Mouse (Mus musculus) embryonic facial prominence, embryonic 10.5 days (tissue): ENCODE measurements around the gene Gabrb3. TPM values are rescaled to one million over a fixed set of nuclear protein-coding genes. Genes with fewer than 3 reads are reported as not detected.
A peak's percentile ranks its signal among the peaks of the same experiment; 100 is the strongest.

Source experiments
- DNase-seq: peaks from one replicate; pipeline ENCODE4 v3.0.0-alpha.2; 2017; ENCODE audit warnings: low spot score
- H3K27ac ChIP-seq: fragments of 300-500 bp; sonication (generic); replicated peaks from 2 replicates; pipeline ENCODE4 v1.5.1; 2016; ENCODE audit warnings: mild to moderate bottlenecking
- H3K27me3 ChIP-seq: fragments of 300-500 bp; sonication (generic); replicated peaks from 2 replicates; pipeline ENCODE4 v1.6.1; 2016; ENCODE audit warnings: low read depth, mild to moderate bottlenecking; ENCODE audit not compliant: poor library complexity, severe bottlenecking
- H3K36me3 ChIP-seq: fragments of 300-500 bp; sonication (generic); replicated peaks from 2 replicates; pipeline ENCODE4 v1.6.1; 2016; ENCODE audit warnings: mild to moderate bottlenecking, moderate library complexity
- H3K4me1 ChIP-seq: fragments of 300-500 bp; sonication (generic); 2 replicates; pipeline ENCODE4 v1.6.1; 2016
- H3K4me3 ChIP-seq: fragments of 300-500 bp; sonication (generic); 2 replicates; pipeline ENCODE4 v1.5.1; 2016; ENCODE audit warnings: mild to moderate bottlenecking, moderate library complexity
- H3K9me3 ChIP-seq: fragments of 300-500 bp; sonication (generic); 2 replicates; pipeline ENCODE4 v1.6.1; 2016; ENCODE audit warnings: mild to moderate bottlenecking
- WGBS: fragments of 180-500 bp; shearing (Covaris S2); methylation state at CpG from one replicate; pipeline ENCODE4 v1.1.7; 2016; 5-methylcytosine and 5-hydroxymethylcytosine counted together
- polyA plus RNA-seq: library from polyadenylated mRNA; unstranded; fragments of >200 nt; fragmentation: Nextera tagmentation; extraction: Ambion mirVana; gene quantifications from 2 replicates; pipeline ENCODE4 v1.2.1, GENCODE M21; 2016

Gene Gabrb3
- polyA plus RNA-seq, 1 experiment from 2014 or later: 2.5 TPM

DNA sequence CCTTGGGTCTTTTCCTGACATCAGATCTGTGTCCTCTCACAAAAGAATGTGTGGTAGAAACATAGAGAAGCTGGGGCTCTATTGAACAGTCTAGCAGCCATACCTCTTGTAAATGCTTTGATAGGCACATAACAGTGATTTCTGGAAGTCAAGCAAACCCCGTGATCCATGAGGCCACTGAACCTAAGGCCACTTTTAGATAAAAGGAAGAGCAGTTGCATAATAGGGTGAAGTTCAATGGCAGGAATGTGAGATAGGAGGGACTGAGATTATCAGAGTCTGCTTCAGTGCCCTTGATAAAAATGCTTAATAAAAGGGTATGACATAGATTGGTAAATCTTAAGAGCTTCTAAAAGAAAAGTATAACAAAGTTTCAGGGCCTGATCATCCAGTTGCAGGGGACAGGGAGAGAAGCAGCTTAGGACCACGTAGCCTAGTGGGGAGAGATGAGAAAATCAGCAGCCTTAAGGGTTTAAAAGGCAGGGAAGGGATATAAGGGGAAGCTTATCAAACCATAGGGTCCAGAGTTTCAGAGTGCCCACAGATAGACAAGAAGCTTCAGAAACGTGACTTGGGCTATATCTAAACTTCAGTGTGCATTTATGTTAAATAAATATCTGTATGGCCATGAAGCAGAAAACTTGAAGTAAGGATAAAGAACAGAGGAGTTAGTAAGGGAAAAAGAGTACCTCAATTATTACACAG, 141.4 kb downstream of the Gabrb3 start:
- no peak for DNase-seq
- WGBS: 79% methylated on average over 3 of the region's 3 CpGs
- Histone ChIP-seq H3K27ac (no peak overlapping the region), H3K4me1 (no peaks in the 10 kb centered on the region), H3K27me3 (no peaks in the 10 kb centered on the region), H3K36me3 (no peaks in the 10 kb centered on the region), H3K4me3 (no peak overlapping the region), H3K9me3 (no peaks in the 10 kb centered on the region)

DNA sequence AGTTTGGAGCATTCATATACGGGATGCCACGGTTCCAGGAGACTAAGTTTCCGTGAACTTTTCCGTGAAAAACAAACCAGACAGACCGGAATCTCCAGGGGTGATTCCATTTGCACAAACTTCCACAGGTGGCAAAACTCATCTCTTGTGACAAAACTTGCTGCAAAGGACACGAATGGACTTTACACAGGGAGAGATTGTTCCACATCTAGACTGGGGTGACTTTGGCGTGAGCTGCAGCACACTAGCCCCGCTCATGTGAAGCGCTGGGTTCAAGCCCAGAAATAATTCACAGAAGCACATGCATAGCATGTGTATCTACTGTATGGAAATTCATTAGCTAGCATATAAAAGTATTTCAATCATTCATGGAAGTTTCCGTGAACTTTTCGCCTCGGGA, 144.9 kb downstream of the Gabrb3 start:
- Histone ChIP-seq H3K4me1 (no peaks in the 10 kb centered on the region), H3K9me3 (no peaks in the 10 kb centered on the region), H3K36me3 (no peaks in the 10 kb centered on the region), H3K27ac (no peak overlapping the region), H3K27me3 (no peaks in the 10 kb centered on the region), H3K4me3 (no peak overlapping the region)
- 92% methylated on average over 12 of the region's 12 CpGs for WGBS
- no peak for DNase-seq

DNA sequence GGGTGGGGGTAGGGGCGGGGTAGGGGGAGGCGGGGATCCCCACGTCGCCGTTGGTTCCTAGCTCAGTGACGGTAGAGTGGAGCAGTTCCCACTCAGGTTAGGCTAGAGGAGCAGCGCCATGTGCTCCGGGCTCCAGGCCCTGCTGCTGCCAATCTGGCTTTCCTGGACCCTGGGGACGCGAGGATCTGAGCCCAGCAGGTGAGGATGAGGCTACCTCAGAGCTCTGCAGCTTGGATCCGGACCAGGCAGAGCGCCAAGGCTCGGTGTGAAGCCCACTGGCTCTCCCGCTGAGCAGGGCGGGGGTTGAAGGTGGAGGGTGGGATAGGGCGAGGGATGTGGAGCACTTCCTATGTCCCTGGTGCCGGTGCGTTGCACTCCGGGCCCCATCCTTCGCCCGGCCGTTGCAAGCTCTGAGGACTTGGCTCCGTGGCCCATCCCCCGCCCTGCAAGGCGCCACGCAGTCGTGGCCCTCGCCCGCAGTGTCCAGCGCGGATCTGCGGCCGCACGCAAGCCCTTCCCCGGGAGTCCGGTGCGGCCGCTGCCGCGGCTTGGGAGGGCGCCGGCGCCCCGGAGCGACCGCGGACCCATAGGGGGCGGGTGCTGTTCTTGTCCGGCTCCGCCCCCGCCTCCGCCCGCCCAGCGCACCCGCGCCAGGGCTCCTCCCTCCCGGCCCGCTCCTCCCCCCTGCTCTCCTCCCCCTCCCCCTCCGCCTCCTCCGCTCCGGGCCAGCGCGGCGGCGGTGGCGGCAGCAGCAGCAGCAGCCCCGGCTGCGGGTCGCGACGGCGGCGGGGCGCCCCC, 171.2 kb downstream of the Gabrb3 start:
- peaks cover 41% of the 10 kb centered on the region for H3K27me3 ChIP-seq
- H3K4me1 ChIP-seq: peaks cover 15% of the 10 kb centered on the region
- no peaks in the 10 kb centered on the region for H3K9me3 ChIP-seq
- H3K4me3 ChIP-seq: peak overlapping the region; percentile 81
- under 1% methylated on average over 72 of the region's 74 CpGs for WGBS
- peak; percentile 92 for DNase-seq
- H3K27ac ChIP-seq: peak overlapping the region; percentile 76
- no peaks in the 10 kb centered on the region for H3K36me3 ChIP-seq

DNA sequence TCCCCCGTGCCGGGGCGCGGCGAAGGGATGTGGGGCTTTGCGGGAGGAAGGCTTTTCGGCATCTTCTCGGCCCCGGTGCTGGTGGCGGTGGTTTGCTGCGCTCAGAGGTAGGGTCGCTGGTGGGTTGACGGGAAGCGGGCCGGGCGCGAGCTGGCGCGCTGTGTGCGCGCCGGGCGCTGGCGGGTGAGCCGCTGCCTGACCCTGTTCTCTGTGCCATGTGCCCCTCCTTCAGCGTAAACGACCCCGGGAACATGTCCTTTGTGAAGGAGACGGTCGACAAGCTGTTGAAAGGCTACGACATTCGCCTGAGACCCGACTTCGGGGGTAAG, 171.7 kb downstream of the Gabrb3 start:
- DNase-seq: no peak
- Histone ChIP-seq H3K36me3 (no peaks in the 10 kb centered on the region), H3K27ac (peak overlapping the region; percentile 76), H3K9me3 (no peaks in the 10 kb centered on the region), H3K4me1 (peaks cover 15% of the 10 kb centered on the region), H3K27me3 (peaks cover 41% of the 10 kb centered on the region), H3K4me3 (peak overlapping the region; percentile 81)
- WGBS: under 1% methylated on average over 34 of the region's 34 CpGs

DNA sequence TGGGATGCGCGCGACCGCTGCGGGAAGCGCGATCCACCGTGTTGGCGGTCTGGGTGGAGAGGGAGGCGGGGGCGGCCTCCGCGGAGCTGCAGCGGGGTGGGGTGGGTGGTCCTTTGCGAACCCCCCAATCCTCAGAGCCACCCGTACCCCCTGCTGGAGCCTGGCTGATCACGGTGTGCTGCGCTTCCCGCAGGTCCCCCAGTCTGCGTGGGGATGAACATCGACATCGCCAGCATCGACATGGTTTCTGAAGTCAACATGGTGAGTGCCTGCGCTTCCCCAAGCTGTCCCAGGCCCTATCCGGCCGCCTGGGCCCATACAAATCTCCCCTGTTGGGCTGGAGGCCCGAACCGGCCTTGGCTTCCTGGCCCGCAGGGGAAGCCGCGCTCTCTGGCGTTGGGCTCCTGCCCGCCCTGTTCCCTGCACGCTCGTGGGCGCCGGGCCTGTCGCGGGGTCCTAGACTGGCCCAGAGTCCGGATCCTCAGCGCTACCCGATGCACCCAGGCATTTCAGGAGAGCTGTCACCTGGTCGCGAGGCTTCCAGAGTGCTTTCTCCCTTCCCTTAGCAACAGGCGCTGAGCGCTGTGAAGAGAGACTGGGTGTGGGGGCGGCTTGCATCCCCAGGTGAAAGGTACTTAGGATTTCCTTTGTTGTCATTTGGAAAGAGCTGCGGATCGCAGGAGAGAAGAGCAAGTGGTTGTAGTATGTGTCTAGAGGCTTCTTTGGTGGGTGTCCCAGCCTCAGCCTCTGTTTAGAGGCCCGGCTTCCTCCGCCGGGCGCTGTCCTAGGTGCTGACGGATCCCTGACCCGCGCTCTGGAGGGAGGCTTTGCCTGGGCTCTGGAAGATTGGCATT, 172.3 kb downstream of the Gabrb3 start:
- Histone ChIP-seq H3K9me3 (no peaks in the 10 kb centered on the region), H3K36me3 (no peaks in the 10 kb centered on the region), H3K4me1 (peaks cover 15% of the 10 kb centered on the region), H3K27me3 (peaks cover 41% of the 10 kb centered on the region), H3K27ac (no peak overlapping the region), H3K4me3 (peak overlapping the region; percentile 81)
- DNase-seq: peak; percentile 86
- WGBS: under 1% methylated on average over 56 of the region's 56 CpGs

- Histone ChIP-seq H3K27me3 (peaks cover 1% of the 10 kb centered on the region; the same call in 1 of the 2 replicates), H3K4me1 (no peaks in the 10 kb centered on the region), H3K4me3 (no peak overlapping the region), H3K36me3 (no peaks in the 10 kb centered on the region), H3K27ac (no peak overlapping the region), H3K9me3 (no peaks in the 10 kb centered on the region)
- no peak for DNase-seq
- 78% methylated on average over 5 of the region's 5 CpGs for WGBS
Measured at GRCm38 (mm10) chr7:57597341-57597740, 177.8 kb downstream of the Gabrb3 start.

DNA sequence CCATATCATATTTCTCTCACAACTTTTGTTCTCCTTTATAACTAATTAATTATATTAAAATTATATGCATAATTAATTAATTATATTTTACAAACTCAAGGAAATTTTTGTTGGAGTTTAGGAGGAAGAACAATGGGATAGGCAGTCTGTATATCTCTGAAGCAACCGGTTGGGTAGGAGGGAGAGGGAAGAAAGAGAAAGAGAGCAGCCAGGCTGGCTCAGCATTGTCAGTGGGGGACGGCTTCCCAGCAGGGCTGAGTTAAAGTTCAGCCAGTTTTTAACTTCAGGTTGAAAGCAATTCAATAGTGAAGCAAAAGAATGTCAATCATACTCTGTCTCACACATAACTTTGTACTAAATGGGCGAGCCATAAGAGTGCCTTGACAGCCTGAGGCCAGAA, 199.2 kb downstream of the Gabrb3 start:
- no peak overlapping the region for H3K4me3 ChIP-seq
- no peaks in the 10 kb centered on the region for H3K36me3 ChIP-seq
- no peaks in the 10 kb centered on the region for H3K27me3 ChIP-seq
- H3K9me3 ChIP-seq: no peaks in the 10 kb centered on the region
- no peak overlapping the region for H3K27ac ChIP-seq
- WGBS: 52% methylated on average over 3 of the region's 3 CpGs
- no peaks in the 10 kb centered on the region for H3K4me1 ChIP-seq
- no peak for DNase-seq

GRCm38 (mm10) chr7:57620036-57620435, 200.5 kb downstream of the Gabrb3 start:
- no peaks in the 10 kb centered on the region for H3K36me3 ChIP-seq
- no peak overlapping the region for H3K27ac ChIP-seq
- H3K9me3 ChIP-seq: no peaks in the 10 kb centered on the region
- no peaks in the 10 kb centered on the region for H3K27me3 ChIP-seq
- no peaks in the 10 kb centered on the region for H3K4me1 ChIP-seq
- DNase-seq: no peak
- no peak overlapping the region for H3K4me3 ChIP-seq
- WGBS: 89% methylated on average over 2 of the region's 2 CpGs

- Histone ChIP-seq H3K4me3 (no peak overlapping the region), H3K27ac (no peak overlapping the region), H3K9me3 (no peaks in the 10 kb centered on the region), H3K27me3 (no peaks in the 10 kb centered on the region), H3K36me3 (no peaks in the 10 kb centered on the region), H3K4me1 (no peaks in the 10 kb centered on the region)
- DNase-seq: no peak
- WGBS: 77% methylated on average over 4 of the region's 4 CpGs
Measured at GRCm38 (mm10) chr7:57623718-57624117, 204.2 kb downstream of the Gabrb3 start.

- H3K4me1 ChIP-seq: no peaks in the 10 kb centered on the region
- DNase-seq: no peak
- H3K4me3 ChIP-seq: no peak overlapping the region
- H3K27me3 ChIP-seq: no peaks in the 10 kb centered on the region
- no peaks in the 10 kb centered on the region for H3K36me3 ChIP-seq
- H3K9me3 ChIP-seq: no peaks in the 10 kb centered on the region
- WGBS: 66% methylated on average over 4 of the region's 4 CpGs
- H3K27ac ChIP-seq: no peak overlapping the region
Measured at GRCm38 (mm10) chr7:57635026-57635425, 215.5 kb downstream of the Gabrb3 start.

DNA sequence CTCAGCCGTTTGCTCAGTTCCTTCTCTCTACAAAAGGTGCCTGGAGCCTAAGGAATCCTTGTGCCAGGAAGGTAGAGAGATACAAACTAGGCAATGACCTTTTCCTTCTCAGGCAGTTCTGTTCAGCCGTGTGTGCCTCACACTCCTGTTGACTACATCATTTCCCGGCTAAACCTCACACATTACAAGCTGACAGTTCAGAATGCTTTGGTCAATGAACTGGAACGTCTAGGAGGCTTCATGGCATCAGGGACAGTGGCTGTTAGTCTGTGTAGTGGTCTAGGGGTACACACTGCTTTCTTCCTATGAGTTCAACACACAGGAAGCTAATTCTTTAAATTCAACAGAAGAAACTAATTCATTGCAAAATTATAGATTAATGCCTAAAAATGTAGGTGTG, 216.2 kb downstream of the Gabrb3 start:
- Histone ChIP-seq H3K27ac (no peak overlapping the region), H3K36me3 (no peaks in the 10 kb centered on the region), H3K9me3 (no peaks in the 10 kb centered on the region), H3K27me3 (no peaks in the 10 kb centered on the region), H3K4me1 (no peaks in the 10 kb centered on the region), H3K4me3 (no peak overlapping the region)
- DNase-seq: no peak
- WGBS: 67% methylated on average over 4 of the region's 4 CpGs

GRCm38 (mm10) chr7:57640796-57641195, 221.3 kb downstream of the Gabrb3 start:
- Histone ChIP-seq H3K36me3 (no peaks in the 10 kb centered on the region), H3K9me3 (no peaks in the 10 kb centered on the region), H3K27me3 (no peaks in the 10 kb centered on the region), H3K27ac (no peak overlapping the region), H3K4me3 (no peak overlapping the region), H3K4me1 (no peaks in the 10 kb centered on the region)
- no peak for DNase-seq
- 64% methylated on average over 1 of the region's 1 CpGs for WGBS
